Mouse (Mus musculus): ENCODE measurements around the gene Zfp92.
"Not testable (repeated sequence)": the region's sequence is repeated elsewhere in the genome, so short reads cannot be mapped to it uniquely, and the experiment has no call there.

Gene Zfp92

GRCm38 (mm10) chrX:73410880-73411517 is at the start of gene Zfp92:
Gene Zfp92 (plus strand): TSS chrX:73411096.
- DNase-seq = peak in 1 of 2 experiments; percentile 4

GRCm38 (mm10) chrX:73363291-73363690 is 47.6 kb upstream of the Zfp92 start:
- DNase-seq = no peak

DNA sequence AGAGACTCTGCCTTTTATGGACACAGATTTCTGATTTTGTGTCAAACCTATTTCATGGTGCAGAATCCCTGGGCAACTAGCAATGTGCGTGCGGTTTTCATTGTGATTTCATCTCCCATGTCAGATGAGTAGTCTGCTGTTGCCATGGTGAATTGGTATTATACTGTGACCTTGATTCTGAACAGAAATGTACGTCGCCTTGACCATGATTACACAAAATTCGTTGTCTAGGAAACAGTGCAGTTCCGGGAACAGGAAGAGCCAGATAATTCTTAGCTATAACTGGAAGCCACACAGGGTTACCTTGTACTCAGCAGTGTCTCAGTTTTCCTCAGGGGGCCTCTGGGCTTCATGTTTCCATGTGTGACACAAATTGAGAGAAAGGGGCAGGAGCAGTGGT is 26.5 kb upstream of the Zfp92 start:
- DNase-seq = no peak

DNA sequence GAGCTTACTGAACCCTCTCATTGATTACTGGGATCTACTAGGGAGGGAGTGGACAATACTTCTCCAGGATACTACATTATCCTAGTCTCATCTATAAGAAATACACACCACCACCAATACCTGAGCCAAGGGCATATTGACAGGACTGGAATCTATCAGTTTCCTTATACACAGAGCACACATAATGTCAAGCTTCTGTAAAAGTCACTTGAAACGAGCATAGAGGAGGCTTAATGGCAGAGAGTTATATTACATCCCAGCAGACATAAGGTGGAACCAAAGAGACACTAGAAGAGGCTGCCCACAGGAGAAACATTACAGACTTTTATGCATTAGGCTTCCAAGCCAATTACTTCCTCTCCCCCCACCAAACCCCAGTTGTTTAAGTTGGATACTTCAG is 26.0 kb upstream of the Zfp92 start:
- DNase-seq = no peak

DNA sequence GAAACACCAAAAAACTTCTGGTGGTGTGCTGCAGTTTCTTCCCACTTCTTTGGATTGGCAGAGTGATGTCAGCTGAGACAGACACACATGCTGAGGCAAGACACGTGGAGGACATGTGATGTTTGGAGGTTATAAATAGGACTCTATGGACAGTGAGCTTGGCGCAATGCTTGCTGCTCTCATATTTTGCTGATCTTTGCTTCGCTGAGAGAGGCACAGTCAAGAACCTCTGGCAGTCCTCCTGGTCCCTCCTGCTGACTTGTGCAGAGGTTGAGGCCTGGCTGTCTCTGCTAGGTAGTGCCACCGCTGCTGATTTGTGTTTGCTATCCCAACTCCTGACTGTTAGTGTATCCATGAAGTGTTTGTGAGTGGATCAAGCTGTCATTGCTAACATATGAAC is 19.4 kb upstream of the Zfp92 start:
- no peak for DNase-seq

DNA sequence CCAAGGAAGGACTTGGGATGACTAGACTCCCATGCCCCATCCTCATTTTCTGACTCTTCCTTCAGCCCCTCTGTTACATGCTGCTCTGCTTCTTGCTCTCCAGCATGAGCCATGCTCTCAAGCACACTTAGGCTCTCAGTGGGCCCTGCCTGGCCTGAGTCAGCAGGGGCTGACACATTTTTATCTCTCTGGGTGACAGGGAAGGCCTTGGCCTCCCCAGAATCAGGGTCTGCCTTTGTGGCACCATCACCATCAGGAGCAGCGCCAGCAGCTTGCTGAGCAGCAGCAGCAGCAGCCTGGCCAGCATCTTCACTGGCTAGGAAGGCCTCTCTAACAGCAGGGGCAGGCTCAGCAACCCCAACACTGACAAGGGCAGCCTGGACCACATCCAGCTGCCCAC is 14.4 kb upstream of the Zfp92 start:
- DNase-seq = no peak

GRCm38 (mm10) chrX:73398636-73399035 is 12.3 kb upstream of the Zfp92 start, which contains the start of gene Gm18336:
Gene Gm18336 (minus strand): TSS chrX:73398736.
- DNase-seq = not testable (repeated sequence)

DNA sequence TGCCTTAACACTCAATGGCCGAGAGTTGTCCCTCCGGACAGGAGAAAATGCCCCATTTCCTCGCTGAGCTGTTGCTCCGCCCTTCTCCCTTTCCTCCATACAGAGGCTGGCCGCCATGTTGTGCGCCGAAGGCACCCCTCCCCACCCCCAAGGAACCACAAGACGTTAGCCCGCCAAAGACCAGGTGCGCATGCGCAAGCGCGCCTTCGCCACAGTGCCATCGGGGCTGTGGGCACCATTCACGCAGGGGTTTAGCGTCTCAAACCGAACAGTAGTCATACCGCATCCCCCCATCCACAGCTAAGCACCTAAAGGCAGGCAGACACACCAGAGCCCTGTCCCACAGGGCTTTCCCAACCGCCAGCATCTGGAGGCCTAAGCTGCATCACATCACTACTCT is 9.9 kb upstream of the Zfp92 start:
- no peak for DNase-seq

DNA sequence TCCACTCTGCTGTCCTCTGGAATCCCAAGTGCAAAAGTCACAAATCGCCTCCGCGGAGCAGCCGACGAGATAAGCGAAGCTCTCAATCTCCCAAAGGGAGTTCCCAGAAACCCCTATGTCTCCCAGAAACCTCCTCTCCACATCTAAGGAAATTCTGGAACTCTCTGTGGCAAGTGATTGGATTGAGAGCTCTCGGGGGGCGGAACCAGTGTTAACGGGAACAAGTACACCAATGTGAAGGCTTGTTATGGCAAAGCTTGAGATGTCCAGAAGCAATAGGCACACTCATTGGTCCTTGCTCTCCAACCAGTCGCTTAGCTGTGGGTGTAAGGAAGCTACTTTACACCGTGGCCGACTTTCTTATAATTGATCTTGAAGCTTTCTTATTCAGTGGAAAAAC is 9.3 kb upstream of the Zfp92 start:
- DNase-seq = no peak

- DNase-seq = no peak
Measured at GRCm38 (mm10) chrX:73412767-73413166, 1.9 kb downstream of the Zfp92 start.

DNA sequence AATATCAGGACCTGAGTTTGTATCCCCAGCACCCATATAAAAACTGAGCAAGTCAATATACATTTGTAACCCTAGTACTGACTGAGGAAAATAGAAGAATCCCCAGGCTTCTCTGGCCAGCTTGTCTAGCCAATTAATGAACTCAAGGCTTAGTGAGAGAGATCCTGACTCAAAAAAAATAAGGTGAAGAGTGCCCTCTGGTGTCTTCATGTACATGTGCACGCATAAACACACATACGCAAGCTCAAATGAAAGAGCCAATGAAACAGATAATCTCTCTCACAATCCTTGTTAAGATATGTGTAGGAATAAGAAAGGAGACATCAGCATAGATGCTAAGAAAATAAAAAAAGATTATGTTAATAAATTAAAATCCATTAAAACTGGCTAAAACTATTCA is 19.1 kb downstream of the Zfp92 start:
- DNase-seq = peak in 1 of 2 experiments; percentile 1

DNA sequence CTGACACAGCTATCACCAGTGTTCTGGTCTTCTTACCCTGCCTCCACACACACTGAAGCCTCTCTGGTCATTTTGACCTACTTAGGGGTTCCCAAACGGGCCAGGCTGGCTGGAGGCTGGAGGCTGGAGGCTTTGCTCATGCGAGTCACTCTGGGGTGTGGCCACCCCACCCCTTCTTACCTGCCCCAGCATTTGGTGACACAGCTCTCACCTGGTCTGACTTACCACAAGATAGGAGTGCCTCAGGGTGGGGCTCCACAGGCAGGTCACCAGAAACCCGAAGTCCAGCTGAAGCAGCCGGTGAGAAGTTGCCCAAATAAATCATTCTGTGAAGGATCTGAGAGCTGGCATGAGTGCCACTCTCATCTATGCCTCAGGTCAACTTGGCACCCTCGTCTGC is 22.0 kb downstream of the Zfp92 start:
- DNase-seq = no peak

GRCm38 (mm10) chrX:73435252-73435651 is 24.4 kb downstream of the Zfp92 start, which contains the start of gene Trex2:
Gene Trex2 (minus strand): TSS chrX:73435344.
- no peak for DNase-seq

DNA sequence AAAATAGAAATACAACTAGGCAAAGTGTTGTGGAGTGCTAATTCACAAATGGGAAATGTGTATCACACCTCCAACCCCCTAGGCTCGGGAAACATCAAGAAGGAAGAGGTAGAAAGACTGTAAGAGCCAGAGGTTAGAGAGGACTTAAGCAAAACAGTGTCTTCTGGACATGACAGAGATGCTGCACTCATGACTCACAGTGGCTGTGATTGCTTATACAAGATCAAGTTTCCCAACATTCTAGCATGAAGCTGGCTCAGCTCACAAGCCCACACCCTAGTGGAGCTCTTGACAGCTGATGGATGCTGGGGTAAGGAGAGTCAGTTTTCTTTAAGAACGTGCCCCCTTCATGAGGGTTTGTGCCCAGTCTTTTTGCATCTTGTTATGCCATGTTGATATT is 30.5 kb downstream of the Zfp92 start:
- no peak for DNase-seq

- peak; percentile 65 to 81 for DNase-seq
Measured at GRCm38 (mm10) chrX:73451949-73452348, 41.1 kb downstream of the Zfp92 start.

DNA sequence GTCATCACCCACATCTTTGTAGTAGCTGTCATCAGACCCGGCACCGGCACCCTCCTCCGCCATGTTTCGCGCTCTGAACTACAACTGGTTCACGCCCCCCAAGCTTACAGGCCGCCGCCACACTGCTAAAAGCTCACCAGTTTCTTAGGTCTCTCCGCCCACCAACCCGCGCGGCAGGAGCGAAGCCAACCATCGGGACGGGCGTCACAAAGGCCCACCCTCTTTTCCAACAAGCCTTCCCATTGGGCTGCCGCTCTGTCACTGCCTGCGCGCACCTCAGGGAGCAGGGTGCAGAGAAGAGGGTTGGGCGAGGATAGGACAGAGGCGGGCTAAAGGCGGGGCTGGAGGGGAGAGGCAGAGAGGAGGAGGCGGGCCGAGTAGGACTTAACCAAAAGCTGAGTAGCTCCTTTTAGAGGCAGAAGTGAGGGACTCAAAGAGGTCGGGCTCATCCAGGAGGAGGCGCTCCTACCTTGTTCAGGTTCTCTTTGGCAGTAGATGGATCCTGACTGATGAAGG is 48.0 kb downstream of the Zfp92 start, which contains the start of gene Haus7:
Gene Haus7 (minus strand): TSS at position 168 of the 516 bp plus-strand sequence.
- peak; percentile 91 to 97 for DNase-seq

DNA sequence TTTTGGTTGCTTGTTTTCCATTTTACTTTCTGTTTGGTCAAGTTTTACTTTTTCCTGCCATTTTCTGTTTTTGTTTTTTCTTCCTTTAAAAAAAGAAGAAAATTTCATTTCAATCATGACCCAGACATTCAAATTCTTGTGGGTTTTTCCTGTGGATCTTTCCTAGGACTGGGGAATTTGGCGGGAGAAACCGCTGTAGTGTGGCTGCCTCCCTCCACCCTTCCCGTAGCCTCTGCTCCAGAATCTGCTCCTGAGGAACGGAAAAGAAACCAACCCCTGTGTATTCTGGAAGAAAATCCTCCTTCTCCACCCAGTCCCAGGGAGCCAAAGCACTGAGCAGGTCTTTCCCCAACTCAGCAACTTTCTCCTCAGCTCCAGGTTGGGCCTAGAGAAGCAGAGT is 49.9 kb downstream of the Zfp92 start:
- no peak for DNase-seq

- DNase-seq = peak; percentile 14 to 64
Measured at GRCm38 (mm10) chrX:73465483-73466186, 54.7 kb downstream of the Zfp92 start.

GRCm38 (mm10) chrX:73467446-73468241 is 56.7 kb downstream of the Zfp92 start:
- DNase-seq = no peak

- DNase-seq = peak in 1 of 2 experiments; percentile 51
Measured at GRCm38 (mm10) chrX:73468330-73468729, 57.4 kb downstream of the Zfp92 start.

DNA sequence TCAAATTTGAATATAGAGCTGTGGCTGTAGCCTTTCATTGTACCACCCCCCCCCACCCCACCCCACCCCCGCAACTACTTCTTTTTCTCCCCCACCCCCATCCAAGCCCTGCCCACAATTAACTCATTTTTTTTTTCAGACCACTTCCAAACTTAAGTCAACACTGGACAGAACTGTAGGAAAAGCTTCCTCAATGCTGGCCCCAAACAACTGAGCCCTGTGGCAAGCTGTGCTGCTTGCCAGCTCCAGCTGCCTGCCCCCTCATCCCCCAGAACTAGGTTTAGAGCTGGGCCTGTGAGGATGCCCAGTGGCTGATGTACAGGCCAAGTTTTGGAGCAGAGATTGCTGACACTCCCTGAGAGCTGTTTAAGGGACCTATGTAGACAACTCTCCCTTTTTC is 57.9 kb downstream of the Zfp92 start:
- no peak for DNase-seq

- no peak for DNase-seq
Measured at GRCm38 (mm10) chrX:73471764-73472163, 60.9 kb downstream of the Zfp92 start.
